Mouse (Mus musculus) lung, postnatal 0 days (tissue): ENCODE data around the gene Clec16a. TPM values are rescaled to one million over a fixed set of nuclear protein-coding genes. Genes with fewer than 3 reads are reported as not detected.
A peak's percentile ranks its signal among the peaks of the same experiment; 100 is the strongest.

ENCODE experiments used
- ATAC-seq: fragments of 200-750 bp; cut with Nextera tagmentation; 2 replicates; pipeline ENCODE4 v1.8.0; 2017; ENCODE audit warnings: moderate library complexity
- DNase-seq: peaks from one replicate; pipeline ENCODE4 v3.0.0-alpha.2; 2016; ENCODE audit warnings: low spot score
- H3K27ac ChIP-seq: fragments of 300-500 bp; sonication (generic); 2 replicates; pipeline ENCODE4 v1.5.1; 2014; ENCODE audit warnings: antibody characterized with exemption, mild to moderate bottlenecking, low read length, mixed read lengths
- H3K27me3 ChIP-seq: fragments of 300-500 bp; sonication (generic); replicated peaks from 2 replicates; pipeline ENCODE4 v1.6.1; 2014; ENCODE audit warnings: low read length, mixed read lengths; ENCODE audit not compliant: insufficient read depth
- H3K36me3 ChIP-seq: fragments of 300-500 bp; sonication (generic); 2 replicates; pipeline ENCODE4 v1.6.1; 2014; ENCODE audit warnings: low read length, mixed read lengths; ENCODE audit not compliant: insufficient read depth
- H3K4me1 ChIP-seq: fragments of 300-500 bp; sonication (generic); 2 replicates; pipeline ENCODE4 v1.6.1; 2014; ENCODE audit warnings: antibody characterized with exemption, low read depth, low read length, mixed read lengths; ENCODE audit not compliant: insufficient read depth
- H3K4me2 ChIP-seq: fragments of 300-500 bp; sonication (generic); replicated peaks from 2 replicates; pipeline ENCODE4 v1.6.1; 2014; ENCODE audit warnings: low read depth, mild to moderate bottlenecking, low read length, moderate library complexity, mixed read lengths
- H3K4me3 ChIP-seq: fragments of 300-500 bp; sonication (generic); 2 replicates; pipeline ENCODE4 v1.5.1; 2014; ENCODE audit warnings: low read depth, low read length
- H3K9ac ChIP-seq: fragments of 300-500 bp; sonication (generic); replicated peaks from 2 replicates; pipeline ENCODE4 v1.6.1; 2014; ENCODE audit warnings: low read depth, mild to moderate bottlenecking
- H3K9me3 ChIP-seq: fragments of 300-500 bp; sonication (generic); 2 replicates; pipeline ENCODE4 v1.6.1; 2016; ENCODE audit warnings: low read length, mixed read lengths
- CTCF ChIP-seq: IDR thresholded peaks from 2 replicates; pipeline ENCODE4 v1.5.1; 2016; ENCODE audit warnings: antibody characterized with exemption, mild to moderate bottlenecking
- EP300 ChIP-seq: IDR thresholded peaks from 2 replicates; pipeline ENCODE4 v1.6.1; 2016; ENCODE audit warnings: antibody characterized with exemption, mild to moderate bottlenecking, control low read depth
- WGBS: fragments of 180-500 bp; shearing (Covaris S2); extraction: QIAGEN DNeasy Blood & Tissue Kit; methylation state at CpG from one replicate; pipeline ENCODE4 v1.1.7; 2014; 5-methylcytosine and 5-hydroxymethylcytosine counted together
- polyA plus RNA-seq: library from polyadenylated mRNA; unstranded; fragments of >200 nt; fragmentation: Nextera tagmentation; extraction: Ambion mirVana; gene quantifications from 2 replicates; pipeline ENCODE4 v1.2.1, GENCODE M21; 2015

The Clec16a gene
- polyA plus RNA-seq, 1 experiment from 2014 or later: 32.0 TPM

- H3K27ac ChIP-seq: no peak overlapping the region
- peaks cover 28% of the 10 kb centered on the region for H3K4me1 ChIP-seq
- ATAC-seq (no peak), DNase-seq (no peak)
- H3K36me3 ChIP-seq: no peaks in the 10 kb centered on the region
- no peak overlapping the region for H3K4me2 ChIP-seq
- H3K9me3 ChIP-seq: no peaks in the 10 kb centered on the region
- no peaks in the 10 kb centered on the region for H3K27me3 ChIP-seq
- WGBS: 78% methylated on average over 8 of the region's 8 CpGs
- TF ChIP-seq CTCF (no peak), EP300 (no peak)
- no peak overlapping the region for H3K9ac ChIP-seq
- no peak overlapping the region for H3K4me3 ChIP-seq
Observed at GRCm38 (mm10) chr16:10668453-10668852, 123.3 kb downstream of the Clec16a start.

- H3K4me3 ChIP-seq: no peak overlapping the region
- H3K9me3 ChIP-seq: no peaks in the 10 kb centered on the region
- DNase-seq: no peak
- H3K4me1 ChIP-seq: peaks cover 21% of the 10 kb centered on the region
- no peak for ATAC-seq
- no peak overlapping the region for H3K9ac ChIP-seq
- H3K27ac ChIP-seq: no peak overlapping the region
- H3K4me2 ChIP-seq: no peak overlapping the region
- H3K36me3 ChIP-seq: no peaks in the 10 kb centered on the region
- WGBS: 75% methylated on average over 7 of the region's 7 CpGs
- H3K27me3 ChIP-seq: no peaks in the 10 kb centered on the region
- no peak for TF ChIP-seq EP300
- TF ChIP-seq CTCF: no peak
Observed at GRCm38 (mm10) chr16:10668991-10669703, 124.0 kb downstream of the Clec16a start.

GRCm38 (mm10) chr16:10669936-10670335 lies 124.8 kb downstream of the Clec16a start:
- Histone ChIP-seq H3K4me3 (no peak overlapping the region), H3K27ac (no peak overlapping the region), H3K4me1 (peaks cover 13% of the 10 kb centered on the region), H3K9me3 (no peaks in the 10 kb centered on the region), H3K36me3 (no peaks in the 10 kb centered on the region), H3K4me2 (no peak overlapping the region), H3K27me3 (no peaks in the 10 kb centered on the region), H3K9ac (no peak overlapping the region)
- 60% methylated on average over 3 of the region's 3 CpGs for WGBS
- ATAC-seq (no peak), DNase-seq (peak; percentile 40)
- TF ChIP-seq CTCF (no peak), EP300 (no peak)

- Histone ChIP-seq H3K27me3 (no peaks in the 10 kb centered on the region), H3K4me1 (peaks cover 9% of the 10 kb centered on the region; the same call in 1 of the 2 replicates), H3K4me3 (no peak overlapping the region), H3K27ac (no peak overlapping the region), H3K36me3 (no peaks in the 10 kb centered on the region), H3K9ac (no peak overlapping the region), H3K9me3 (no peaks in the 10 kb centered on the region), H3K4me2 (no peak overlapping the region)
- DNase-seq: no peak
- ATAC-seq: no peak
- TF ChIP-seq EP300 (no peak), CTCF (no peak)
Observed at GRCm38 (mm10) chr16:10672490-10672889, 127.4 kb downstream of the Clec16a start.

GRCm38 (mm10) chr16:10674020-10674419 lies 128.9 kb downstream of the Clec16a start:
- Histone ChIP-seq H3K4me2 (no peak overlapping the region), H3K27ac (no peak overlapping the region), H3K9ac (no peak overlapping the region), H3K9me3 (no peaks in the 10 kb centered on the region), H3K4me1 (peaks cover 9% of the 10 kb centered on the region; the same call in 1 of the 2 replicates), H3K4me3 (no peak overlapping the region), H3K36me3 (no peaks in the 10 kb centered on the region), H3K27me3 (no peaks in the 10 kb centered on the region)
- ATAC-seq: no peak
- no peak for DNase-seq
- TF ChIP-seq CTCF: no peak
- WGBS: 42% methylated on average over 2 of the region's 2 CpGs

- WGBS: 92% methylated on average over 2 of the region's 2 CpGs
- no peak for TF ChIP-seq EP300
- TF ChIP-seq CTCF: no peak
- H3K4me2 ChIP-seq: no peak overlapping the region
Observed at GRCm38 (mm10) chr16:10674957-10675356, 129.8 kb downstream of the Clec16a start.

More at GRCm38 (mm10) chr16:10674957-10675356, 129.8 kb downstream of the Clec16a start:
- DNase-seq: no peak
- no peak for ATAC-seq
- no peaks in the 10 kb centered on the region for H3K36me3 ChIP-seq
- H3K9me3 ChIP-seq: no peaks in the 10 kb centered on the region
- H3K27ac ChIP-seq: no peak overlapping the region
- no peaks in the 10 kb centered on the region for H3K27me3 ChIP-seq
- peaks cover 6% of the 10 kb centered on the region; the same call in 1 of the 2 replicates for H3K4me1 ChIP-seq
- H3K9ac ChIP-seq: no peak overlapping the region
- H3K4me3 ChIP-seq: no peak overlapping the region
